Mouse (Mus musculus) midbrain, embryonic 10.5 days (tissue): ENCODE data around the gene Eea1. TPM values are rescaled to one million over a fixed set of nuclear protein-coding genes. Genes with fewer than 3 reads are reported as not detected.
"Not testable (repeated sequence)": the region's sequence is repeated elsewhere in the genome, so short reads cannot be mapped to it uniquely, and the experiment has no call there.

Experiments used
- DNase-seq: peaks from one replicate; pipeline ENCODE4 v3.0.0-alpha.2; 2017; ENCODE audit warnings: low spot score
- H3K27ac ChIP-seq: fragments of 300-500 bp; sonication (generic); replicated peaks from 2 replicates; pipeline ENCODE4 v1.5.1; 2016; ENCODE audit warnings: mild to moderate bottlenecking
- H3K27me3 ChIP-seq: fragments of 300-500 bp; sonication (generic); 2 replicates; pipeline ENCODE4 v1.6.1; 2016; ENCODE audit warnings: low read depth, mild to moderate bottlenecking; ENCODE audit not compliant: poor library complexity, severe bottlenecking
- H3K36me3 ChIP-seq: fragments of 300-500 bp; sonication (generic); 2 replicates; pipeline ENCODE4 v1.6.1; 2016; ENCODE audit warnings: mild to moderate bottlenecking, moderate library complexity
- H3K4me1 ChIP-seq: fragments of 300-500 bp; sonication (generic); 2 replicates; pipeline ENCODE4 v1.6.1; 2016
- H3K4me3 ChIP-seq: fragments of 300-500 bp; sonication (generic); 2 replicates; pipeline ENCODE4 v1.5.1; 2016; ENCODE audit warnings: mild to moderate bottlenecking, moderate library complexity
- H3K9me3 ChIP-seq: fragments of 300-500 bp; sonication (generic); replicated peaks from 2 replicates; pipeline ENCODE4 v1.6.1; 2016; ENCODE audit warnings: mild to moderate bottlenecking
- WGBS: fragments of 180-500 bp; shearing (Covaris S2); methylation state at CpG from one replicate; pipeline ENCODE4 v1.1.7; 2016; 5-methylcytosine and 5-hydroxymethylcytosine counted together
- polyA plus RNA-seq: library from polyadenylated mRNA; unstranded; fragments of >200 nt; fragmentation: Nextera tagmentation; extraction: Ambion mirVana; gene quantifications from 2 replicates; pipeline ENCODE4 v1.2.1, GENCODE M21; 2016

Eea1 gene
- polyA plus RNA-seq, 1 experiment from 2014 or later = 10.1 TPM

- peak; percentile 20 for DNase-seq
- Histone ChIP-seq H3K27ac (no peak overlapping the region), H3K27me3 (no peaks in the 10 kb centered on the region), H3K4me3 (no peak overlapping the region), H3K9me3 (no peaks in the 10 kb centered on the region), H3K36me3 (no peaks in the 10 kb centered on the region), H3K4me1 (no peaks in the 10 kb centered on the region)
- 49% methylated on average over 10 of the region's 10 CpGs for WGBS
These were observed 93.0 kb downstream of the Eea1 start for GRCm38 (mm10) chr10:96033356-96033984.

GRCm38 (mm10) chr10:96034106-96034505 is 93.7 kb downstream of the Eea1 start:
- Histone ChIP-seq H3K9me3 (no peaks in the 10 kb centered on the region), H3K36me3 (peaks cover 4% of the 10 kb centered on the region; the same call in 1 of the 2 replicates), H3K27me3 (no peaks in the 10 kb centered on the region), H3K27ac (no peak overlapping the region), H3K4me3 (no peak overlapping the region), H3K4me1 (no peaks in the 10 kb centered on the region)
- WGBS = 85% methylated on average over 3 of the region's 3 CpGs
- no peak for DNase-seq

- peaks cover 14% of the 10 kb centered on the region for H3K36me3 ChIP-seq
- H3K4me1 ChIP-seq = no peaks in the 10 kb centered on the region
- no peak overlapping the region for H3K4me3 ChIP-seq
- H3K27me3 ChIP-seq = no peaks in the 10 kb centered on the region
- no peak overlapping the region for H3K27ac ChIP-seq
- no peak for DNase-seq
- H3K9me3 ChIP-seq = no peaks in the 10 kb centered on the region
These were observed 95.5 kb downstream of the Eea1 start for GRCm38 (mm10) chr10:96035951-96036350.

- WGBS = 90% methylated on average over 2 of the region's 2 CpGs
- peaks cover 15% of the 10 kb centered on the region for H3K36me3 ChIP-seq
- H3K27me3 ChIP-seq = no peaks in the 10 kb centered on the region
- H3K4me1 ChIP-seq = peaks cover 13% of the 10 kb centered on the region
- no peak overlapping the region for H3K4me3 ChIP-seq
- no peaks in the 10 kb centered on the region for H3K9me3 ChIP-seq
- H3K27ac ChIP-seq = no peak overlapping the region
- no peak for DNase-seq
These were observed 103.8 kb downstream of the Eea1 start for GRCm38 (mm10) chr10:96044216-96044615.

DNA sequence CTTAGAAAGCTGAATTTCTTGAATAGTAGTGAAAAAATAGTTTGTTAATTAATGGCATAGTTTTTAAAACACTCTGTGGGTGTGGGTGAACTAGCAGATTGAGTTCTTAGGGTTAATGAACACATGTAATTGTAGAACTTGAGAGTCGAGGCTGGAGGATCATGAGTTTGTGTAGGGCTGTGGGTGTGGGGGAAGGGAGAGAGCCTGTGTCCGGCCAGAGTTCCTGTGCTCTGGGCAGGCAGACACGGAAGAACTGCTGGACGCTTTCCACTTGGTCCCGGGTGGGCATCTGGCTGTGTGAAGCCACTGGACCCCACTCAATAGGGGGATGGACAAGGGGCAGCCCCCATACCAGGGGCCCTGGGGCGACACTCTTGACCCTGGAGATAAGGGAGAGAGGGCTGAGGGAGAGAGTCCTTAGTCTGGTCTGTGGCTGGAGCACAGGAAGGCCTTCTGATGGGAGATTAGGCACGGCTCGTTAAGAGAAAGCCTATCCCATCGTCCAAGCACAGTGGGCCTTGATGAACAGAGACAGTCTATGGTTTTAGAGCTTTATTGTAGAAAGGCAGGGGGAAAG is 107.6 kb downstream of the Eea1 start:
- peak; percentile 15 for DNase-seq
- H3K27me3 ChIP-seq = no peaks in the 10 kb centered on the region
- WGBS = 37% methylated on average over 9 of the region's 9 CpGs
- peaks cover 13% of the 10 kb centered on the region for H3K4me1 ChIP-seq
- H3K9me3 ChIP-seq = no peaks in the 10 kb centered on the region
- H3K27ac ChIP-seq = peak overlapping the region; percentile 74
- H3K4me3 ChIP-seq = no peak overlapping the region
- H3K36me3 ChIP-seq = no peaks in the 10 kb centered on the region

DNA sequence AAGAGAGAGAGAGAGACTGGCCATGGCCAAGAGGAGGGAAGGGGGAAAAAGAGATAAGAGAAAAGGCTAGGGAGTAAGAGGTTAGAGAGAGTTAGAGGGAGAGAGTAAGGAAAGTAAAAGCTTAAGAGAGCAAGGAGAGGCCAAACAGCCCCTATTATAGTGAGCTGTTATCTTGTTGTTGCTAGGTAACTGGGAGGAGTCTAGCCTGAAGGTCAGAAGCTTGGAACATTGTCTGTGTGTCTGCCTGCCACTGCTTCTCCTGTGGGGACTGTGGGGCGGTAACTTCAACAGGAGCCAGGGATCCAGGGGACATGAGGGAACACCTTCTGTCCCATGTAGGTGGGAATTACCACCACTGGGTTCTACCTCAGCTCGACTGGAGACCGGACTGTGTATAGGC is 108.1 kb downstream of the Eea1 start:
- no peaks in the 10 kb centered on the region for H3K27me3 ChIP-seq
- peaks cover 13% of the 10 kb centered on the region for H3K4me1 ChIP-seq
- no peaks in the 10 kb centered on the region for H3K9me3 ChIP-seq
- H3K4me3 ChIP-seq = no peak overlapping the region
- no peaks in the 10 kb centered on the region for H3K36me3 ChIP-seq
- 0 out of 2 replicates have a peak overlapping the region, but pooled peaks have one; percentile 74 for H3K27ac ChIP-seq
- WGBS = 83% methylated on average over 3 of the region's 3 CpGs
- no peak for DNase-seq

- Histone ChIP-seq H3K27me3 (no peaks in the 10 kb centered on the region), H3K27ac (no peak overlapping the region), H3K4me1 (no peaks in the 10 kb centered on the region), H3K4me3 (no peak overlapping the region), H3K9me3 (no peaks in the 10 kb centered on the region), H3K36me3 (no peaks in the 10 kb centered on the region)
- 51% methylated on average over 3 of the region's 3 CpGs for WGBS
- DNase-seq = no peak
These were observed 126.9 kb downstream of the Eea1 start for GRCm38 (mm10) chr10:96067347-96067746.

DNA sequence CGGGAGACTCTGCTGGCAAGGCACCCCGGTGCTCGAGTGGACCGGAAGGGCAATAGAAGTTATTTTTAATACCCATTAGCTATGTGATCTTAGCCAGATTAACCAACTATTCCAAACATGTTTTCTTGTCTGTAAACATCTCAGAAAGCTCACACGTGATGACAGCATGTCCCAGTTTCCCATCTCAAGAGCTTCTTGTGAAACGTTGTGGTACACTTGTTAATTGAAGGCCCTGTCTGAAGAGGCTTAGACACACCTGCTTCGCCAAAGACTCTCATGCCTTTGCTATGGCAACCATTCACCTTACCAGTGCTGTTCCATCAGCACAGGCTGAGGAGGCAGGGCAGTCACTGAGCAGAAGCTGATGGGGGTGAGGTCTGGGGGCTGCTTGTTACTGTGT is 133.9 kb downstream of the Eea1 start:
- H3K27ac ChIP-seq = no peak overlapping the region
- no peak overlapping the region for H3K4me3 ChIP-seq
- WGBS = 92% methylated on average over 7 of the region's 7 CpGs
- DNase-seq = no peak
- no peaks in the 10 kb centered on the region for H3K36me3 ChIP-seq
- H3K9me3 ChIP-seq = no peaks in the 10 kb centered on the region
- H3K27me3 ChIP-seq = no peaks in the 10 kb centered on the region
- H3K4me1 ChIP-seq = 0 out of 2 replicates have a peak, but pooled peaks cover 6% of the 10 kb centered on the region

DNA sequence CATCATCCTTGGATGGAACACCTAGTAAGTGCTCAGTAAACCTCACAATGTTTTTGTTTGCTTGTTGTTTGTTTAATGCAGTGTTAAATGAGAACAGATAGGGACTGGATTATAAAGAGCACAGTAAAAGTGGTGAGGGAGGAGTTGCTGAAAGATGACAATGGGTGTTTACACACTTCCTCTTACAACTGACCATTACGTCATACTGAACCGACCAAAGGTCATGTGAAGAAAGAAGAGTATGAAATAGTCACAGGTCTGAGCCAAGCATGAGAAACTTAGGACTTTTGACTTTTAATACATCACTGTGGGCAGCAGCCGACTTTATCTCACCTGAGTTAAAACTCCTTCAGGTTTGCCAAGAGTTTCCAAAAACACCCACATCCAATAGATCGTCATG is 135.0 kb downstream of the Eea1 start:
- Histone ChIP-seq H3K27me3 (no peaks in the 10 kb centered on the region), H3K36me3 (no peaks in the 10 kb centered on the region), H3K4me3 (no peak overlapping the region), H3K4me1 (0 out of 2 replicates have a peak, but pooled peaks cover 6% of the 10 kb centered on the region), H3K9me3 (no peaks in the 10 kb centered on the region), H3K27ac (no peak overlapping the region)
- no peak for DNase-seq
- WGBS = 82% methylated on average over 4 of the region's 4 CpGs

GRCm38 (mm10) chr10:96075880-96076279 is 135.4 kb downstream of the Eea1 start:
- DNase-seq = no peak
- H3K27me3 ChIP-seq = no peaks in the 10 kb centered on the region
- 33% methylated on average over 7 of the region's 7 CpGs for WGBS

GRCm38 (mm10) chr10:96076461-96076860 is 136.0 kb downstream of the Eea1 start:
- Histone ChIP-seq H3K27ac (no peak overlapping the region), H3K9me3 (no peaks in the 10 kb centered on the region), H3K36me3 (no peaks in the 10 kb centered on the region), H3K4me3 (no peak overlapping the region), H3K27me3 (no peaks in the 10 kb centered on the region), H3K4me1 (0 out of 2 replicates have a peak, but pooled peaks cover 6% of the 10 kb centered on the region)
- 68% methylated on average over 3 of the region's 3 CpGs for WGBS
- no peak for DNase-seq

More at GRCm38 (mm10) chr10:96075880-96076279, 135.4 kb downstream of the Eea1 start:
- H3K4me1 ChIP-seq = 0 out of 2 replicates have a peak, but pooled peaks cover 6% of the 10 kb centered on the region
- H3K36me3 ChIP-seq = no peaks in the 10 kb centered on the region
- H3K9me3 ChIP-seq = no peaks in the 10 kb centered on the region
- no peak overlapping the region for H3K4me3 ChIP-seq
- no peak overlapping the region for H3K27ac ChIP-seq

DNA sequence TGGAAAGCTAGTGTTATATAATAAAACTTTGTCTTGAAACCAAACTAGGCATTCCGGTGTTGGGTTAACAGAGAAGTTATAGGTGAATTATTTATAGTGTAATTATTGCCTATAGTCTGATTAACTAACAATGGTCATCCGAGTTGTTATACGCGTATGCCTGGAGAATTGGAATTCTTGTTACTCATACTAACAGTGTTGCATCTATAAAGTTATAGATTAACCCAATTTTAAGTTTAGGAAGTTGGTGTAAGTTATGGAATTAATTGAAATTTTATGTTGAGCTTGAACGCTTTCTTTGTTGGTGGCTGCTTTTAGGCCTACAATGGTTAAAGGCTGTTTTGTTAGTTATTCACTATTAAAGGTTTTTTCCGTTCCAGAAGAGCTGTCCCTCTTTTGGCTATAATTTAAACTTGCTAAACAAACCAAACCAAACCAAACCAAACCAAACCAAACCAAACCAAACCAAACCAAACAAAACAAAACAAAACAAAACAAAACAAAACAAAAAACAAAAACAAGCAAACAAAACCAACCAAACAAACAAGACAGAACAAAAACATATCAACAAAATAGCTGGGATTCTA is 137.1 kb downstream of the Eea1 start:
- 87% methylated on average over 6 of the region's 6 CpGs for WGBS
- H3K4me3 ChIP-seq, H3K27me3 ChIP-seq, H3K36me3 ChIP-seq, H3K4me1 ChIP-seq, H3K27ac ChIP-seq, DNase-seq, H3K9me3 ChIP-seq: not testable (repeated sequence)

- no peaks in the 10 kb centered on the region for H3K36me3 ChIP-seq
- DNase-seq = no peak
- WGBS = 88% methylated on average over 4 of the region's 4 CpGs
These were observed 139.4 kb downstream of the Eea1 start for GRCm38 (mm10) chr10:96079823-96080222.

More at GRCm38 (mm10) chr10:96079823-96080222, 139.4 kb downstream of the Eea1 start:
- Histone ChIP-seq H3K4me1 (0 out of 2 replicates have a peak, but pooled peaks cover 6% of the 10 kb centered on the region), H3K9me3 (no peaks in the 10 kb centered on the region), H3K4me3 (no peak overlapping the region), H3K27me3 (no peaks in the 10 kb centered on the region), H3K27ac (no peak overlapping the region)
